Mouse (Mus musculus) E14TG2a.4 (cell line): Measurements from ENCODE around the gene Stk32b.

ENCODE experiments used
- H3K27me3 ChIP-seq: 2 replicates; pipeline ENCODE4 v1.6.1; 2014; ENCODE audit warnings: low read length, control low read depth; ENCODE audit not compliant: insufficient read depth
- H3K36me3 ChIP-seq: 2 replicates; pipeline ENCODE4 v1.6.1; 2014; ENCODE audit warnings: low read length, control low read depth; ENCODE audit not compliant: insufficient read depth
- H3K4me1 ChIP-seq: replicated peaks from 2 replicates; pipeline ENCODE4 v1.6.1; 2014; ENCODE audit warnings: low read depth, low read length, control low read depth
- H3K4me3 ChIP-seq: replicated peaks from 2 replicates; pipeline ENCODE4 v1.5.1; 2014; ENCODE audit warnings: mild to moderate bottlenecking, low read length
- H3K9me3 ChIP-seq: 2 replicates; pipeline ENCODE4 v1.6.1; 2014; ENCODE audit warnings: low read length, control low read depth
- CTCF ChIP-seq: conservative IDR thresholded peaks from 2 replicates; pipeline ENCODE4 v1.5.1; 2014; ENCODE audit warnings: low read length
- NANOG ChIP-seq: IDR thresholded peaks from 2 replicates; pipeline ENCODE4 v1.6.1; 2014; ENCODE audit warnings: borderline replicate concordance, low read length, mixed read lengths
- POU5F1 ChIP-seq: IDR thresholded peaks from 2 replicates; pipeline ENCODE4 v1.6.1; 2014; ENCODE audit warnings: low read length, borderline replicate concordance

Stk32b gene

DNA sequence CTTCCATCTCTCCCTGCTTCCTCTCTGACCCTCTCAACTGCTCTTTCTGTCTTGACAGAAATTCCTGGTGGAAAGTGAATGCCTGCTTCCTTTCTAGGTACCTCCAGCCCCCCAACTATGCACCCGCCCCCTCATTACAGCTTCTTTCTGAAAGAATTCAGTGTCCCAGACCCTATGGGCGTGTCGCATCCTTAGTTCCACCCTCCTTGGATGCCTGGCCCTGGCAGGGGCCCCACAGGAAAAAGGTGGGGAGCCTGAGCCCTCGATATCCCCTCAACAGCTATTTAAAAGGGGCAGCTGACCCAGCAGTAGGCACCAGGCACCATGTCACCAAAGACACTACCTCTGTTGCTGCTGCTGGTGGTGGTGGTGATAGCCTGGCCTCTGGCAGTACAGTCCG is 18.3 kb upstream of the Stk32b start, which contains the start of gene Cytl1:
Gene Cytl1 (plus strand): TSS at position 296 of the 400 bp plus-strand sequence.
- Histone ChIP-seq H3K36me3 (no peaks in the 10 kb centered on the region), H3K9me3 (peaks cover 11% of the 10 kb centered on the region), H3K27me3 (peaks cover 10% of the 10 kb centered on the region; the same call in 1 of the 2 replicates), H3K4me3 (no peak within 1 kb of the TSS), H3K4me1 (0 out of 2 replicates have a peak, but pooled peaks cover 3% of the 10 kb centered on the region)
- TF ChIP-seq CTCF = no peak
- TF ChIP-seq NANOG = no peak
- TF ChIP-seq POU5F1 = no peak

DNA sequence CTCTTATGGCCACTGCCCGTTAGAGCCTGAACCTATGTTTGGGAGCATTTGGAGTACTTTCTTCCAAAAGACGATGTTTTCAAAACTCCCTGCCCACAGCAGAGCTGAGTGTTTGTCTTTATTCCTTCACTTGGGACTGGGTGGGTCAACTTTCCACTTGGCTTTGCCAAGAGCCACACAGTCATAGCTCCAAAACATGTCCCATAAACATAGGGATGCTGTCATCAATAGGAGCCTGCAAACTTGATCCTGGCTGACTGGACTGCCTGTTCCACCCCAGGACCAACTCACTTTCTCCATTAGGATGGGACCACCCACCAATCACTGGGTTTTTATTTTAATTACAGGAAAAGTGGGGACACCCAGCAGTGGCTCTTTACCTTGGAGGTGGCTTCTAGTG is 13.8 kb upstream of the Stk32b start:
- H3K4me3 ChIP-seq = no peak overlapping the region
- peaks cover 11% of the 10 kb centered on the region for H3K9me3 ChIP-seq
- 0 out of 2 replicates have a peak, but pooled peaks cover 3% of the 10 kb centered on the region for H3K4me1 ChIP-seq
- no peaks in the 10 kb centered on the region for H3K36me3 ChIP-seq
- TF ChIP-seq NANOG (no peak), CTCF (no peak), POU5F1 (no peak)
- 0 out of 2 replicates have a peak, but pooled peaks cover 4% of the 10 kb centered on the region for H3K27me3 ChIP-seq

GRCm38 (mm10) chr5:37725220-37725886 is 8.4 kb upstream of the Stk32b start:
- Histone ChIP-seq H3K9me3 (no peaks in the 10 kb centered on the region), H3K4me3 (no peak overlapping the region), H3K36me3 (no peaks in the 10 kb centered on the region), H3K27me3 (peaks cover 7% of the 10 kb centered on the region; the same call in 1 of the 2 replicates), H3K4me1 (no peaks in the 10 kb centered on the region)
- no peak for TF ChIP-seq POU5F1
- no peak for TF ChIP-seq CTCF
- TF ChIP-seq NANOG = no peak

DNA sequence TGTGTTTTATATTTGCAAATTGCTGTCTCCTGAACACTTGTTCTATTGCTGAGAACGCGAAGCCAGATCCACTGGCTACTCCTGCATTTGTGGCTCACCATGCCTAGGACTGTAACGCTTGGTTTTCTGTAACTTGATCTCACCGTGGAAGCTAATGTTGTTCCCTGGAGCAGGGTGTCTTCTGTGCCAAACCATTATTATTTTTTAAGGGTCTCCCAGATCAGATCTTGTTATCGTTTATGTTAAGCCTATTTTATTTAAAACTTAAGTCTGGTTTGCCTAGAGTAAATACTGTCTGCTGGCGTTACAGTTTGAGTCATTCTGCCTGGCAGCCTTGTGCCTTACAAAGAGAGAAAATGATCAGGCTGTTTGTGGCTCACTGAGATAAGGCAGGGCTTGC is 3.7 kb upstream of the Stk32b start:
- Histone ChIP-seq H3K27me3 (peaks cover 45% of the 10 kb centered on the region), H3K36me3 (no peaks in the 10 kb centered on the region), H3K4me3 (no peak overlapping the region), H3K9me3 (peaks cover 12% of the 10 kb centered on the region), H3K4me1 (peaks cover 15% of the 10 kb centered on the region)
- TF ChIP-seq POU5F1 (no peak), CTCF (no peak), NANOG (no peak)

- no peak for TF ChIP-seq POU5F1
- no peak for TF ChIP-seq CTCF
- TF ChIP-seq NANOG = peak; percentile 49; the same call in 1 of the 2 replicates
- Histone ChIP-seq H3K27me3 (peaks cover 62% of the 10 kb centered on the region), H3K9me3 (peaks cover 14% of the 10 kb centered on the region), H3K4me1 (peaks cover 15% of the 10 kb centered on the region), H3K4me3 (peak overlapping the region; percentile 79), H3K36me3 (no peaks in the 10 kb centered on the region)
These were observed 503 bp upstream of the Stk32b start for GRCm38 (mm10) chr5:37717384-37717963.

- Histone ChIP-seq H3K36me3 (no peaks in the 10 kb centered on the region), H3K27me3 (peaks cover 10% of the 10 kb centered on the region), H3K9me3 (0 out of 2 replicates have a peak, but pooled peaks cover 2% of the 10 kb centered on the region), H3K4me1 (no peaks in the 10 kb centered on the region), H3K4me3 (no peak overlapping the region)
- TF ChIP-seq CTCF (no peak; the same call in 1 of the 2 replicates), NANOG (no peak), POU5F1 (no peak)
These were observed 7.6 kb downstream of the Stk32b start for GRCm38 (mm10) chr5:37709257-37709904.

- Histone ChIP-seq H3K27me3 (no peaks in the 10 kb centered on the region; the same call in 1 of the 2 replicates), H3K4me3 (no peak overlapping the region), H3K36me3 (no peaks in the 10 kb centered on the region), H3K9me3 (peaks cover 8% of the 10 kb centered on the region), H3K4me1 (no peaks in the 10 kb centered on the region)
- TF ChIP-seq CTCF = peak; percentile 94
- TF ChIP-seq NANOG = no peak
- no peak for TF ChIP-seq POU5F1
These were observed 8.8 kb downstream of the Stk32b start for GRCm38 (mm10) chr5:37708124-37708523.

GRCm38 (mm10) chr5:37704962-37705361 is 12.0 kb downstream of the Stk32b start:
- H3K4me3 ChIP-seq = no peak overlapping the region
- no peaks in the 10 kb centered on the region for H3K27me3 ChIP-seq
- TF ChIP-seq POU5F1 = no peak
- TF ChIP-seq NANOG = no peak
- no peak for TF ChIP-seq CTCF
- H3K4me1 ChIP-seq = no peaks in the 10 kb centered on the region
- H3K36me3 ChIP-seq = no peaks in the 10 kb centered on the region
- H3K9me3 ChIP-seq = peaks cover 18% of the 10 kb centered on the region
